In genomic region chr12:8829661-8830040, GRCm38 (mm10) we compare ENCODE assay signal across 16 mouse cellular contexts. TPM values are rescaled to one million over a fixed set of nuclear protein-coding genes. Genes with fewer than 3 reads are reported as not detected.
A peak's percentile ranks its signal among the peaks of the same experiment; 100 is the strongest.
DNase-seq lines count a peak whose midpoint lies in the region; ATAC-seq and TF ChIP-seq lines count a peak whose summit lies in the region.
"Had no signal": no experiment of that assay in that cellular context is flagged by ENCODE, and none has a peak within 500 bp of the region (broad histone marks: within the 10 kb centered on the region; RNA-seq: fewer than 3 reads in every experiment).

No protein-coding gene starts in this region.

- H3K27ac ChIP-seq in liver, adult 2 months (replicated peaks; ENCODE audit: insufficient read depth, low read depth, low read length) = peak overlapping the region; percentile 70
- H3K27ac ChIP-seq in liver, embryonic 12.5 days = no peak overlapping the region
- no peak overlapping the region for H3K27ac ChIP-seq in liver, embryonic 15.5 days (replicated peaks)
- no peak overlapping the region for H3K27ac ChIP-seq in cerebellum, adult 2 months (ENCODE audit: insufficient read depth, low read length)
- H3K27ac ChIP-seq: kidney, embryonic 15.5 days; limb, embryonic 12.5 days had no signal

- 16% methylated on average over 5 of the region's 5 CpGs for WGBS in liver, adult 2 months
- 78% methylated on average over 5 of the region's 5 CpGs for WGBS in liver, embryonic 12.5 days (ENCODE audit: insufficient replicate concordance)
- WGBS in liver, embryonic 15.5 days (ENCODE audit: insufficient replicate concordance) = 60% methylated on average over 5 of the region's 5 CpGs
- 95% methylated on average over 5 of the region's 5 CpGs for WGBS in cerebellum, adult 2 months

- H3K9ac ChIP-seq in liver, adult 2 months (ENCODE audit: low read depth, low read length) = no peak overlapping the region
- no peak overlapping the region for H3K9ac ChIP-seq in liver, embryonic 12.5 days
- H3K9ac ChIP-seq in liver, embryonic 15.5 days = no peak overlapping the region
- H3K9ac ChIP-seq: kidney, embryonic 15.5 days; limb, embryonic 12.5 days had no signal

- no peak for TF ChIP-seq CTCF in liver, adult 2 months (IDR thresholded peaks at IDR 0.05; ENCODE audit: low read depth, low read length)
- TF ChIP-seq CTCF in cerebellum, adult 2 months (IDR thresholded peaks at IDR 0.05; ENCODE audit: borderline replicate concordance, insufficient read depth, low read depth, low read length) = no peak

- no peaks in the 10 kb centered on the region for H3K27me3 ChIP-seq in liver, adult 2 months (ENCODE audit: control insufficient read depth, insufficient read depth, low read length)
- 0 out of 2 replicates have a peak, but pooled peaks cover 6% of the 10 kb centered on the region for H3K27me3 ChIP-seq in liver, embryonic 12.5 days (replicated peaks)
- H3K27me3 ChIP-seq in liver, embryonic 15.5 days = no peaks in the 10 kb centered on the region
- no peaks in the 10 kb centered on the region for H3K27me3 ChIP-seq in splenic B cell, adult 2 months (ENCODE audit: control insufficient read depth, insufficient read depth, low read length, poor library complexity, severe bottlenecking)
- H3K27me3 ChIP-seq in cerebellum, adult 2 months (ENCODE audit: control insufficient read depth, insufficient read depth, low read length) = no peaks in the 10 kb centered on the region
- H3K27me3 ChIP-seq: kidney, embryonic 15.5 days; limb, embryonic 12.5 days had no signal

- ATAC-seq in liver, embryonic 12.5 days = no peak
- peak; percentile 36; the same call in 1 of the 2 replicates for ATAC-seq in liver, embryonic 15.5 days (ENCODE audit: insufficient read depth)

- no peak overlapping the region for H3K4me3 ChIP-seq in liver, adult 2 months (ENCODE audit: insufficient read depth, low read depth, low read length)
- no peak overlapping the region for H3K4me3 ChIP-seq in liver, embryonic 12.5 days
- H3K4me3 ChIP-seq in liver, embryonic 15.5 days (replicated peaks) = no peak overlapping the region
- no peak overlapping the region for H3K4me3 ChIP-seq in cerebellum, adult 2 months (replicated peaks; ENCODE audit: insufficient read depth, low read depth, low read length)
- H3K4me3 ChIP-seq: kidney, embryonic 15.5 days; limb, embryonic 12.5 days had no signal

- no peaks in the 10 kb centered on the region for H3K9me3 ChIP-seq in liver, embryonic 12.5 days (replicated peaks)
- no peaks in the 10 kb centered on the region for H3K9me3 ChIP-seq in liver, embryonic 15.5 days (replicated peaks)
- H3K9me3 ChIP-seq: kidney, embryonic 15.5 days; limb, embryonic 12.5 days had no signal

- no peak overlapping the region for H3K4me2 ChIP-seq in liver, embryonic 12.5 days
- no peak overlapping the region for H3K4me2 ChIP-seq in liver, embryonic 15.5 days
- H3K4me2 ChIP-seq: heart, embryonic 11.5 days; kidney, embryonic 15.5 days; limb, embryonic 12.5 days; midbrain, embryonic 11.5 days had no signal

- peaks cover 15% of the 10 kb centered on the region for H3K4me1 ChIP-seq in liver, adult 2 months (ENCODE audit: control insufficient read depth, insufficient read depth, low read length)
- no peaks in the 10 kb centered on the region for H3K4me1 ChIP-seq in liver, embryonic 12.5 days
- peaks cover 8% of the 10 kb centered on the region for H3K4me1 ChIP-seq in liver, embryonic 15.5 days (replicated peaks)
- peaks cover 24% of the 10 kb centered on the region for H3K4me1 ChIP-seq in cerebellum, adult 2 months (ENCODE audit: control insufficient read depth, insufficient read depth, low read length)

- peak; percentile 96 for DNase-seq in liver, adult 2 months (ENCODE audit: extremely low read depth, low read depth, low spot score)
- DNase-seq in NIH3T3 (ENCODE audit: low read depth) = peak; percentile 61
- DNase-seq in splenic B cell, adult 2 months (ENCODE audit: low read depth, low spot score) = peak; percentile 44
- DNase-seq in cerebellum, adult 2 months = no peak
- DNase-seq in neural tube, embryonic 10.5 days (ENCODE audit: extremely low spot score, low spot score) = no peak
- DNase-seq: cerebellum, postnatal 36 days; gastrocnemius, postnatal 14 days; lung, postnatal 10 days; right cerebral cortex, postnatal 14 days; thymus, adult 18-20 months had no signal

- H3K36me3 ChIP-seq in liver, adult 2 months (ENCODE audit: control insufficient read depth, insufficient read depth, low read length) = no peaks in the 10 kb centered on the region
- no peaks in the 10 kb centered on the region for H3K36me3 ChIP-seq in liver, embryonic 12.5 days
- H3K36me3 ChIP-seq in liver, embryonic 15.5 days (replicated peaks) = no peaks in the 10 kb centered on the region
- H3K36me3 ChIP-seq in splenic B cell, adult 2 months (ENCODE audit: control insufficient read depth, insufficient read depth, low read length, poor library complexity, severe bottlenecking) = no peaks in the 10 kb centered on the region
- H3K36me3 ChIP-seq: kidney, embryonic 15.5 days; limb, embryonic 12.5 days had no signal

- no peaks in the 10 kb centered on the region for H3K79me2 ChIP-seq in liver, adult 2 months (ENCODE audit: control insufficient read depth, insufficient read depth, low read length)

- TF ChIP-seq POLR2A in liver, adult 2 months (IDR thresholded peaks at IDR 0.05; ENCODE audit: extremely low read depth, insufficient read depth, low read length) = no peak
- TF ChIP-seq POLR2A in cerebellum, adult 2 months (IDR thresholded peaks at IDR 0.05; ENCODE audit: borderline replicate concordance, insufficient read depth, low read length) = no peak

RNA-seq across cellular contexts. Expression of gene Sdc1, which starts 58.5 kb away (rescaled TPM):
- 164 and 316 TPM in 2 replicates for total RNA-seq in liver, adult 2 months (2014; rRNA removed)
- polyA plus RNA-seq in liver, adult 2 months (2012; rRNA removed) = 321 and 421 TPM in 2 replicates
- 27.7 and 30.2 TPM in 2 replicates for polyA plus RNA-seq in liver, embryonic 12.5 days (2016; fragmentation: Nextera tagmentation; extraction: Ambion mirVana)
- 23.3 and 26.3 TPM in 2 replicates for polyA plus RNA-seq in liver, embryonic 15.5 days (2015; fragmentation: Nextera tagmentation; extraction: Ambion mirVana)
- 10.8 and 16.9 TPM in 2 replicates for polyA plus RNA-seq in cerebellum, adult 2 months (2012; rRNA removed)

Comparison
In these comparisons a context has a peak if more than half of its experiments do, and no peak if none do; other contexts are left out.
1. RNA of gene Sdc1, which starts 58.5 kb away (polyA plus RNA-seq): 321 to 421 TPM in liver, adult 2 months; 27.7 to 30.2 TPM in liver, embryonic 12.5 days, 23.3 to 26.3 TPM in liver, embryonic 15.5 days and 10.8 to 16.9 TPM in cerebellum, adult 2 months; every median in the first group is over 10 times any median in the second.
2. DNase-seq: peak in liver, adult 2 months (single experiment), NIH3T3 (single experiment) and splenic B cell, adult 2 months (single experiment); none in cerebellum, adult 2 months (0 of 2) and neural tube, embryonic 10.5 days (single experiment).